Mouse (Mus musculus): ENCODE data around the gene Poldip3.

Gene Poldip3

DNA sequence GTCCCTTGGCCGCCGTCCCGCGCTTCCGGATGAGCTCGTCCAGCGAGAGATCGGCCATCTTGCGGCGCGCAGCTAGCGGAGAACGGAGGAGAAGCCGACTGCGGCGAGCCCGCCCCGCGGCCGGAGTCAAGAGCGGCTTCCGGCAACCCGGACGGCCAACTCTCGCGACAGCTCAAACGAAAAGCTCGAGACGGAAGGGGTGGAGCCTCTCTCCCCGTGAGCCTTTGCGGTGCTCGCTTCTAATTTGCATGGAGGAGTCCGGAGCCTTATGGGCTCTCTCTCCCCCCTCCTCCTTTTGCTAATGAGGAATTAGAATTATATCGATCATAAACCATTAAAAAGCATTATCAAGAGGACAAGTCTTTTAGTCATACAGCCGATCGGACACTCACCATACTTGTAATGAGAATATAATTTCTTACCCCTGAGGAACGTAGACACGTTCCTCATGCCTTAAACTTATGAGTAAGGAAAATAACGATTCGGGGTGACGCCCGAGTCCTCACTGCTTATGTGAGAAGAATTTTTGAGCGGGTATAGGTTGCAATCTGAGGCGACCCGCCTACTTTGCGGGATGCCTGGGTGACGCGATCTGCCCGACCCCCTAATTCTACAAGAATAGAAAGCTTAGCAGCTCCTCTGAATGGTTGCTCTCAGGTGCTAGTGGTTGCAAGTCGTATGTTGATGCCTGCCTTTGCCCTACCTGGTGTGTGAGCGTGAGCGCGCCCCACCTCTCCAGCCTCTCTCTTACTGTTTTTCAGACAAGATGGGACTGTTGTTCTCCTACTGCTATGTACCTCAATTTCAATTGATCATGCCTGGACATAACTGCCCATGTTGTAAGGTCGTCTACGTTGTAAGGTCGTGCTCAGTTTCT is at the start of gene Poldip3:
TSS of gene Poldip3 (minus strand) at position 189 of the 877 bp plus-strand sequence.
- peak; percentile 95 to 97 for DNase-seq (ENCODE audit: low spot score in 2 of 2)

DNA sequence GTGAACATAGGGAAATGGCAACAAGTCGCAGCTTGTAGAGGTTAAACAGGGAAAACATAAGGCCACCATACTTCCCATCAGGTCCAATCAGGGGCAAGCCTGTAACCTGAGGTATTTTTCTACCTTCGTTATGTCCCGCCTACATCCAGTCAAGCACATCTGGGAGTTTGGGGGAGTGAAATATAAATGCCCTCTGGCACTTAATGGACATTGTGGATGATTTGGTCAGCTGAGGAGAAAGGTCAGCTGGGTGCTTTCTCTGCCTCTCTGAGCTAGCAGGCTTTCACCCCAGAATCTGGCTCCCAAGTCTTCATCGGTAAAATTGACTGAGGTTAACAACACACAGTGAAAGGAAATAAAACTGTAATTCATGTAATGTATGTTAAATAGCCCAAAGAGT is 44.2 kb upstream of the Poldip3 start:
- DNase-seq (ENCODE audit: low spot score in 2 of 2) = no peak

DNA sequence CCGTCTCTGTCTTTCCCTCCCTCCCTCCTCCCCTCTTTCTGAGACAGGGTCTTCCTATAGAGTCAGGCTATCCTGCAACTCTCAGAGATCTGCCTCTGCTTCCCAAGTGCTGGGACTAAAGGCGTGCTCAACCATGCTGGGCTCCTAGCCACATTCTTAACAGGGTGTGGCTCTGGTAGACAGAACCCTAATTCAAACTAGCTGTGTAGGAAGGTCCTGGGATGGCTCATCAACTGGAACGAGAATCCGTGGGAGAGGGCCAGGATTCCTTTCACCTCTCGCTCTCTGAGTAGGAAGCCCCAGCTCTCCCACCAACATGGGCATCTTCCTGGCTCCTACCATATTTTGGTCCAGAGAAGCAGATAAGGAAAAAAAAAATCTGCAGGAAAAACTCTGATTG is 33.2 kb upstream of the Poldip3 start:
- DNase-seq (ENCODE audit: low spot score in 2 of 2) = no peak

DNA sequence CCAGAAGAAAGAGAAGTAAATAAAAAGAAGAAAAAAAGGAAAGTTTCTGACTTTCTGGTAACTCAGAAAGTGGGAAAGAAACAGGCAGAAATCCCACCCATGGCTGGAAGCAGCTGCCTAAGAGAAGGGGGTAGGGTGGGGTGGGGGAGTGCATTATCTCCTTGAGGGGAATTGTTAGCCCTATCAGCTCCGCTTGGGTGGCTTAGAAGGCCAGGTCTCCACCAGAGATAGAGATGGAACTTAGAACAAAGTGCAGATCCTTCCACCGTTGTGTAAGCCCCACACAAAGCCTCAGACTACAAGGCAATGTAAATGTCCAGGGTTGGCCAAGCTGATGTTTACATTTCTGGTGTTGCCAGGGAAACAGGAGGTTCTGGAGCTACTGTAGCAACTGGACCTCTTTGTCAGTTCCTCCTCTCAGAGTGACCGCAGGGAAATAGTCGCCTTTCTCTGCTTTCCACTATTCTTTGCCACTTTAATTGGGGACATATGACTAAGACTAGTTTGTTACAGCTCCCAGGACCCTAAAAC is 32.7 kb upstream of the Poldip3 start:
- no peak for DNase-seq (ENCODE audit: low spot score in 2 of 2)

DNA sequence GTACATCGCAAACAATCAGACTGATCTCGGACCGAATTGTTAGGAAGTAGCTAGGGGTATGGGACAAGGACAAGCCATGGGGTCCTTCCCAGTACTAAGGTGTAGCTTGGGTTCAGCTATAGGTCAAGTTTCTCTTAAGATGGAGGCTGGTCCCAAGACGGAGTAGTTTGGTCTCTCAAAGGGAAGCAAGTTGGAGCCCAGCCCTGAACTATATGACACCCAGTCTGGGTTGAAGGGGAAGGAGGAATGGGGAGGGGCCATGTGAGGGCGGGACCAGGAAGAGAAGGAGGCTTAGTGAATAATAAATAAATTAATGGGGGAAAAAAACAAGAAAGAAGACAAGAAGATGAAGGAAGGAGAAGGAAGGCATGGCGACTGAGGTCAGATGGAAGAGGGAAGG is 30.8 kb upstream of the Poldip3 start:
- no peak for DNase-seq (ENCODE audit: low spot score in 2 of 2)

DNA sequence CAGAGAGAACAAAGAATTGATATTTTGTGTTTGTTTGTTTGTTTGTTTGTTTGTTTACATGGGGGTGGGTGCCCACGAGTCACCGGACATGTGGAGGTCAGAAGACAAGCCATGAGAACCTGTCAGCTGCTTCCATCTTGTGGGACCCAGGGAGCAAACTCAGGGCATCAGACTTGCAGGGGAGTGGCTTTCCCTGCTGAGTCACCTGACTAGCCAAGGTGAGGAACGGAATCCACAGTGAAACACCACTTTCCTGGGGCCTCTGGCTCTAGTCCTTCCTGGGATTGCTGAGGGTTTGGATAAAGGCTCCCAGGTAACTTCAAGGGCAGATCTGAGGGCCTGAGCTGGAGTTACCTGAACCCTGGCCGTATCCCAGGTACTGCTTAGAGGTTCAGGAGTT is 27.5 kb upstream of the Poldip3 start:
- no peak for DNase-seq (ENCODE audit: low spot score in 2 of 2)

DNA sequence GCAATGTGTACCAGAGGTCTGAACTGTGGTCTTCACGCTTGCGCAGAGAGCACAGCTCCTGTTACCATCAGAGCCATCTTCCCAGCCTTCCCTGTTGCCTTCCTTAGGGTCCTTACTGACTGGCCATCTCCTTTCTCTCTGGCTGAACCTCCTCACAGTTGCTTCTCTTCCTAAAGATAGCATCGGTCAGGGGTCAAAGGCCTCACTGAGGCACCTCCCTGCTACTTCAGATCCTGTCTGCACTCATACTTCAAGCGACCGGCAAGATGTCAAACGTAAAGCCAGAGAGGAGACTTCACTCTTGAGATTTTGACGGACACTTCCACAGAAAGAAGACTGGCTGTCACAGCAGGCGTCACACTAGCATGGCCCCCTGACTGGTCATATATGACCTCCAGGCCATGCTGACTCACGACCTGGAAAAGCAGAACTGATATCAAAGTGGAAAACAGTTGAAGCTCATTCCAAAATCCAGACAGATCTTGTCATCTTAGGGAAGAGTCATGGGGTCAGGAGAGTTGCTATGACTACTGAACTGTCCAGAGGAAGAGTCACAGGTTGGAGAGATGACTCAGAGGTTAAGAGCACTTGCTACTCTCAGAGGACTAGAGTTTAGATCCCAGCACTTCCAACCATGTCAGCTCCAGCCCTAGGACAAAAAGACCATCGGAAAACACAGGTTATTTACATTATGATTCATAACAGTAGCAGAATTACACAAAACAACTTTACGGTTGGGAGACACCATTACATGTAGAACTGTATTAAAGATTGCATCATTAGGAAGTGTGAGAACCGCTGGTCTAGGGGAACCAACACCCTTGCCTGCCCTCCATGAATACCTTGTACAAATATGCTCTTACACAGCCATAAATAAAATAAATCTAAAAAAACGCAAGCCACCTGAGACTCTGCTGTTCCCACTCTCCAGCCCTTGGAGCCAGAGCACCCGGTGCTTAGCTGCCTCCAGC is 25.0 kb upstream of the Poldip3 start:
- no peak for DNase-seq (ENCODE audit: low spot score in 2 of 2)

DNA sequence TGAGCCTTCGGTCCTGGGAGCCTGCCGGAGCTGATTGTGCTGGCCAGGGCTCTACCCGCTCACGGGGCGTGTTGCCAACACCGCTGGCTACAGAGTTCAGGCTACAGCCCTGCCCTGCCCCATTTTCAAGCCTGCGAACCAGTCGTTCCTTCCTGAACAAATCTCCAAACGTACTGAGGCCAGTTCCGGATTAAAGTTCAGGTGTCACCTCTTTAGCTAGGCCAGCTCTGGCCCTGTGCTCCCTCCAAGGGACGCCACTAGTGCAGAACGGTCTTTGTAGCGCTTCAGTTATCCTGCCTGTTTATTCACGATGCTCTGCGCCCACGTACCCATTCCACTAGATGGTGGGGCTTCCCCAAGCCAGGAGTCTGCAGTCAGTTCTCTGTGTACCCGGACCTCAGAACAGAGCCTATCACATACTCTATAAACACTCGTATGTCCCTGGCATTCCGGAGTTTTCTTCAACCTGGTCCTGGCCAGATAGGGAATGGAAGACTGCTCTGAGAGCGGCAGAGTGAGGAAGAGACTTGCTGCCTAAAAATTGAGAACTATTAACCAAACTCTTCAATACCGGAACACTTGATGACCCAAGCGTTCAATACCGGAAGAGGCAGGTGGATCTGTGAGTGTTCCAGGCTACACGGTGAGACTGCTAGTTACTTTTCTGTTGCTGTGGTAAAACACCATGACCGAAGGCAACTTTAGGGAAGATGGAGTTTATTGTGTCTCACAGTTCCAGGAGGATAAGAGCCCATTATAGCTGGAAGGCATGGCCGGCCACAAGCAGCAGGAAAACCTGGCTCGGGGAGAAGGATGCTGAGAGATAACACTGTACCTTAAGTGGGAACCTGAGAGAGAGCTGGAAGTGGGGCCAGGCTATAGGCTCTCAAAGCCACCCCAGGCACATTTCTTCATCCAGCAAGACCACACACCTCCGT is 23.6 kb upstream of the Poldip3 start, which contains the start of gene Cyb5r3:
TSS of gene Cyb5r3 (minus strand) at position 101 of the 938 bp plus-strand sequence.
- no peak for DNase-seq (ENCODE audit: low spot score in 2 of 2)

DNA sequence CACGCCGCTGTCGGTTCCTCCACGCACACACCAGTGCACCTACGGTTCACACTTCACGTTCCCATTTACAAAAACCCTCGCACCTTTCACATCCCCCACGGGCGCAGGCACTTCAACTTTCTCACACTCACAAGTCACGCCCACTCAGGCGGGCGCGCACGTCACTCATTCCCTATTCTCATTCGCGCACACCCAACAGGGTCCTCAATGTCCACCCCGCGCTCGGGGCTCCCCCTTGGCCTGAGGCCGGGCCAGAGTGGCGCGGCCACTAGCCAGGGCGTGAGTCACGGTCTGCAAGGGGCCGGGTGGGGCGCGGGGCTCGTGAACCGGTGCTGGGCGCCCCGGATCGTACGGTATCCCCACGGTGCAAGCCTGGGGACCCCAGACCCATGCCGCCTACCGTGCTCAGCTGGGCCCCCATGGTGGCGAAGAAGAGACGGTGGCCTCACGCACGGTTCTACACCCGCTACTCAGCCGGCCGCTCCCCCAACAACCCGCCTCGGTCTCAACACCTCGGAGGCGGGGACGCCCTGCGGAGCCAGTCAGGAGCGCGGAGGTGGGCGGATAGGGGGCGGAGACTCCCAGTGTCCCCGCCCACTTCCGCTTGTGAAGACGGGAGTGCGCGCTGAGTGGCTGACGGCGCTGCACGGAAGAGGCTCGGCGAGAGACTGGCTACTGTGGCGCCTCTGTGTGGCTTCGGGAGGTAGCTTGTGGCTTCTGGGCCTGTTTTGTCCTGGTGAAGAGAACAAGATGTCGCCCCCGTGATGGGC is 22.7 kb upstream of the Poldip3 start:
- peak; percentile 96 to 97 for DNase-seq (ENCODE audit: low spot score in 2 of 2)

DNA sequence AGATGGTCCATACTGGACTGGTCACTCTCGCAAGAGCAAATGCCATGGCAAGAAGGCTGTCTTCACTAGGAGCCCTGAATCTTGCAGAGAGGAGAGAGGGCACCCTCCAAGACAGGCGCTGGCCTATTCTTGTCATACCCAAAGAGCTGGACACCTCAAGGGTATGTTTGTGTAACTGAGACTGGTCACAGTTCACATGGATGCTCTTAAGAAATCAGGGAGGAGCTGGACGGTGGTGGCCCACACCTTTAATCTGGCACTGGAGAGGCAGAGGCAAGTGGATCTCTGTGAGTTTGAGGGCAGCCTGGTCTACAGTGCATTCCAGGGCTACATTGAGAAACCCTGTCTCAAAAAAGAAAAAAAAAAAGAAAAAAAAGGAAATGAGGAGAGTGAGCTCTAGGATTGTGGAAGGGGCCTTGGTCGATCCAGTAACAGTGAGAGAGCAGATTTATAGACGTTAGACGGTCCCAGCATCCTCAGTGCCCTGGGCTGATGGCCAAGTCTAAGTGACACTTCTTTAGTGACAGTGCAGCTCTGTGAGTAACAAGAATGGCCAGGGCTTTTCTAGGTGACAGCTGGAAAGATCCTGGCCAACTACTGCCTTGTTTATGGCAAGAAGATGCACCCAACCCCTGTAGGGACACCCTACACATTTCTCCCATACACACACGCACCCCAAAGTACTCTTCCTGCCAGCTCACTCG is 21.9 kb upstream of the Poldip3 start:
- DNase-seq (ENCODE audit: low spot score in 2 of 2) = peak in 1 of 2 experiments; percentile 10

DNA sequence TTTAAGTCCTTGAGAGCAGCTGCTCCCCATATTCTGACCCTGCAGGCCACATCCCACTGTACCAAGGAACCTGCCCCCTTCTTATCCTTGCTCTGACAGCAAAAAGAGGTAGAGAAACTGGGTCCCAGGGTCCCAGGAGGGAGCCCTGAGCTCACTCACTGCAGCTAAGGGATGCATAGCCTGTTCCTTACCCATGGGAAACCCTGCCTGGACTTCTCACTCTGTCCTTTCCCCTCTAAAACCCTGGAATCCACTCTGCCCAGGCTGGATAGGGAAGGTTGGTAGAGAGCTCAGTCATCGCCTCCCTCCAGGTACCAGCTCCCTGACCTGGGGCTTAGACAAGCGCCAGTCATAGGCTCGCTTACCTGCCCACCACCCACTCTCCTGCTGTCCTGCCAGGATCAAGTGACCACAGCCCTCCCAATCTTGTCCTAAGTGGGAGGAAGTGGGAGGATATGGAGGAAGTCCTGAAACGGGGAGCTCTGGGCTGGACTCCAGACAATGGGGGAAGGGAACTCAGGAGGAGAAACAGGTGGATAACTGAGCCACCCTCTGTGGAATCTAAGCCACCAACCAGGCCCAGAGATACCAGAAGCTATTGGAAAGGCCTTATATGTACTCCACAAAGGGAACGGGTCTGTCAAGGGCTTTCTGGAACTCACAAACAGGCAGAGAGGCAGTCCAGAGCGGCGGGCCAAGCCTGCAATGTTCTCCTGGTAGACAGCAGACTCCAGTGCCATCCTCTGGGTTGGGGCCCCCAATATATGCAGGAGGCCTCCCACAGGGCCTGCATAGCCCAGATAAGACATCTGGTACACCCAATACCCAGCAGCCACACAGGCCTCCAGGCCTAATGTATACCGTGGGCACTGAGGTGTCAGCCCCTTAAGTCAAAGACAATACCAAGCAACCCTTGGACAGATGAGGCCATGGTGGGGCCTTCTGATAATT is 20.9 kb upstream of the Poldip3 start:
- DNase-seq (ENCODE audit: low spot score in 2 of 2) = peak in 1 of 2 experiments; percentile 6

DNA sequence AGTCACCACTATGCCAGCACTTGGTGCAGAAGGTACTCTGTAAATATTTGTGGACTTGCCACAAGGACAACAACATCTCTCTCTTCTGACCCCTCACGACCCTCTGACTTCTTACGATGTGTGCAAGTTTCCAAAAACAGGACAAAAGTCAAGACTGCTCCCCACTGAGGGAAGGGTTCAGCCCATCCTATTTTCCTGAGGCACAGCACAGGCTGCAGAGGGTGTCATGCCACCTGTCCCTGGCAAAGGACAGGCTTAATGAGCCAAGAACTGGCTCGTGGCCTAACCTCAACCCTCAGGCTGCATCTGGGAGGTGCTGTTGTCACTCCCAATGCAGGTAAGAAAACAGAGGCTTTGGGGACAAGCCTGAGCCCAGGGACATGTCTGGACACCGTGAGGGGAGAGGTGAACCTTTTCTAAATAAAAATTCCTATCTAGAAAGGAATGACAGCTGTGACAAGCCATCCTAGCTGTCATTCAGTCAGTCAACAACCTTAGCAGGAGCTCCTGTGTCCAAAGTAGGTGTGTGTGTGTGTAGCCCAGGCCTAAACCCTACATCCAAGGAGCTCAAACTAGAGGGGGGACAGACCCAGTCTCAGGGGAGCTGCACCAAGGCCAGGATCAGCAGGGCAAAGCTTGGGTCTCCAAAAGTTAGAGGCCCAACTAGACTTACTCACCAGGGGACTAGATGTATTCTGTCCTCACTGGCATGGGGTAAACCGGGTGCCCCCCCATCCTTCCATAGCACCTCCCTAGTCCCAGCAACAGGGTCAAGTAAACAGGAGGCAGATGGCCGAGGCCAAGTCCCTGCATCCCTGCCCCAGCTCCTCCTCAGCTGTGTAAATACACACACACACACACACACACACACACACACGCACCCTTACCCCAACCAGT is 19.9 kb upstream of the Poldip3 start:
- peak in 1 of 2 experiments; percentile 9 for DNase-seq (ENCODE audit: low spot score in 2 of 2)

DNA sequence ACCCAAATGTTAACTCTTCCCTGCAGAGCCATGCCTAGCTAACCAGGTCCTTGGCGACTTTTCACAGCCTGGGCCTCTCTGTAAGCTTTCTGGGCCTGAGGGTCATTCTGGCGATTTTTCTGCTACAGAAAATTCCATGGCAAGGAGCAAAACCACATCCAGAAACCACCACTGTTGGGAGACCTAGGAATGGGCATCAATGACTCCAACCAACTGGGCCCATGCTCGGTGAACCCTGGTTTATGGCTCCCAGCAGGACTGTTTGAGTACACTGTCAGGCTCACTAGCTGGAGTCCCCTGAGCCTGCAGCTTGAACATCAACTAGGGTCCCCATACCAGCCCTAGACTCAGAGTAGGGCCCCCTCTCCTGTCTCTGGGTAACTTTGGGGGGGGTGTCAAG is 19.1 kb upstream of the Poldip3 start:
- no peak for DNase-seq (ENCODE audit: low spot score in 2 of 2)

DNA sequence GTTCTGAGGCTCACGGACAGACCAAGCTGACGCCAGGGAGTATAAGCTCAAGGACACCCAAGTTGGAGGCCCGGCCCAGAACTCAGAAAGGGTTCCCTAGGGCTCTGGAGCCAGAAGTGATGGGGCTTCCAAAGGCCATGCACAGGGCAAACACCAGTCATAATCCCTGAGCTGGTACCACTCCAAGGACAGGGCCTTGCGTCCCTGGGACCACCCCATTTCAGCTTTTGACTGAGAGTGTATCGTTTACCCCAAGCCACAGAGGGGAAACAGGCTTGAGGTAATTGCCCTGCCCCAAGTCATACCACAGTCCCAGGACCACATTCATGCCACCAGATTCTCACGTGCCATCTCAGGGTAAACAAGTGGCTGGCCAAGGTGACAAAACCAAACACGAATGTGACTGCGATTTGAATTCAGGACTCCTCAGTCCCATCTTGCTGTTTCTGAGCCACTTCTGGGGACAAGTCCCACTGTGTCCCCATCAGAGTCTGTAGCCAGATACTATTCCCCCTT is 18.4 kb upstream of the Poldip3 start:
- no peak for DNase-seq (ENCODE audit: low spot score in 2 of 2)

DNA sequence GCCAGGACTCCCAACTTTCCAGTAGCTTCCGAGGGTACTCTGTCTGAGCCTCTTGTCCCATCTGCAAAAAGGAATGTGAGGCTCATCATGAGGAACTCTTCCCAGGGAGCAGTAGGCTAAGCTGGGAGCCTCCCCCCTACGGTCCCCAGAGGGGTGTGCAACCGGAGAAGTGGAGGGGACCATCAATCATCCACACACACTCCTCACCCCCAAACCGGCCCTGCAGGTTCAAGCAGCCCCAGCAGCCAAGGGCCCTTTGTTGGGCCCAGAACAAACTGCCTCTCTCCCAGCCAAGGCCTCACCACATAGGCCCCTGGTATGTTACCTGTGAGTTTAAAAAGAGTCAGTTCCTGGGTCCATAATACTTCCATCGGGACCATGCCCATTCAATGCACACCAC is 17.9 kb upstream of the Poldip3 start:
- no peak for DNase-seq (ENCODE audit: low spot score in 2 of 2)

DNA sequence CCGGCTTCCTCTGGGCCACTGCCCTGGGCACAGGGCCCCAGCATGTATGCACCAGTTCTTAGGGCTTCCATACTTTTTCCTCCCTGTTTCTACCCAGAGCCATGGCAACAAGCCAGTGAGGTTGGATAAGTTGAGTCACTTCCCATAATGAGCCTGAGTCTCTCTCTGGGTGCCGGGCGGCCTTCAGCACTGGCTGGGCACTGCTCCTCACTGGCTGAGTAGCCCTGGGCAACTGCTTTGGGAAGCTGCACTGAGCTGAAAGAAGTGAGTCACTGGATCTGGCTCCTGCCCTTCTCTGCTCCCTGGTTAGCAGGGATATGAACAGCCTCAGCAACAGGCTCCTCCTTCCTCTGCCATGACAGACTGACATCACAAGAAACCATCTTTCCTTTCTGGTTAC is 17.5 kb upstream of the Poldip3 start:
- peak in 1 of 2 experiments; percentile 23 for DNase-seq (ENCODE audit: low spot score in 2 of 2)
